Mouse (Mus musculus) c-Kit-negative CD71-positive TER-119-positive erythroid progenitor cells, embryonic 14.5 days (primary cell): ENCODE measurements around the gene Cyp2w1.

Source experiments
- DNase-seq: peaks from one replicate; pipeline ENCODE4 v3.0.0-alpha.2; 2013; ENCODE audit warnings: low read depth, low spot score

The Cyp2w1 gene

GRCm38 (mm10) chr5:139352317-139352716 lies at the start of gene Cyp2w1:
Gene Cyp2w1 (plus strand): TSS chr5:139352617.
- DNase-seq, result no peak

GRCm38 (mm10) chr5:139303646-139304061 lies 48.8 kb upstream of the Cyp2w1 start:
- DNase-seq, result no peak

GRCm38 (mm10) chr5:139309946-139310345 lies 42.5 kb upstream of the Cyp2w1 start:
- DNase-seq, result no peak

GRCm38 (mm10) chr5:139310477-139310876 lies 41.9 kb upstream of the Cyp2w1 start:
- DNase-seq, result no peak

GRCm38 (mm10) chr5:139311822-139312221 lies 40.6 kb upstream of the Cyp2w1 start:
- no peak for DNase-seq

GRCm38 (mm10) chr5:139313536-139313935 lies 38.9 kb upstream of the Cyp2w1 start:
- DNase-seq, result no peak

- no peak for DNase-seq
Measured at GRCm38 (mm10) chr5:139314941-139315642, 37.3 kb upstream of the Cyp2w1 start.

- DNase-seq, result no peak
Measured at GRCm38 (mm10) chr5:139316982-139317675, 35.3 kb upstream of the Cyp2w1 start.

- DNase-seq, result no peak
Measured at GRCm38 (mm10) chr5:139317751-139318504, 34.5 kb upstream of the Cyp2w1 start.

- no peak for DNase-seq
Measured at GRCm38 (mm10) chr5:139320424-139320823, 32.0 kb upstream of the Cyp2w1 start.

GRCm38 (mm10) chr5:139321331-139321730 lies 31.1 kb upstream of the Cyp2w1 start:
- DNase-seq, result no peak

GRCm38 (mm10) chr5:139323260-139323924 lies 29.0 kb upstream of the Cyp2w1 start:
- no peak for DNase-seq

- DNase-seq, result no peak
Measured at GRCm38 (mm10) chr5:139324045-139324491, 28.3 kb upstream of the Cyp2w1 start.

GRCm38 (mm10) chr5:139324691-139325394 lies 27.6 kb upstream of the Cyp2w1 start:
- no peak for DNase-seq

- no peak for DNase-seq
Measured at GRCm38 (mm10) chr5:139325395-139325966, 26.9 kb upstream of the Cyp2w1 start, which contains the start of gene Adap1. Gene Adap1 (minus strand): TSS chr5:139325622.

- DNase-seq, result no peak
Measured at GRCm38 (mm10) chr5:139326111-139326696, 26.2 kb upstream of the Cyp2w1 start.

GRCm38 (mm10) chr5:139326986-139327633 lies 25.3 kb upstream of the Cyp2w1 start:
- DNase-seq, result no peak

GRCm38 (mm10) chr5:139327634-139328020 lies 24.8 kb upstream of the Cyp2w1 start:
- no peak for DNase-seq

GRCm38 (mm10) chr5:139330766-139331165 lies 21.7 kb upstream of the Cyp2w1 start:
- no peak for DNase-seq

GRCm38 (mm10) chr5:139331742-139332141 lies 20.7 kb upstream of the Cyp2w1 start:
- DNase-seq, result peak; percentile 54
